Mouse (Mus musculus) right cerebral cortex, postnatal 36 days (tissue): ENCODE results near the gene C1ra.
"Not testable (repeated sequence)": the region's sequence is repeated elsewhere in the genome, so short reads cannot be mapped to it uniquely, and the experiment has no call there.

Experiments used
- DNase-seq, 2 experiments: peaks; one replicate each; pipeline ENCODE4 v3.0.0; 2022; ENCODE audit warnings: low spot score in 2 of 2, mixed read lengths in 1 of 2

Gene C1ra

GRCm38 (mm10) chr6:124485414-124486144 lies 26.6 kb upstream of the C1ra start:
- DNase-seq = no peak

GRCm38 (mm10) chr6:124487509-124487908 lies 24.7 kb upstream of the C1ra start:
- no peak for DNase-seq

GRCm38 (mm10) chr6:124488952-124489351 lies 23.3 kb upstream of the C1ra start:
- no peak for DNase-seq

- no peak for DNase-seq
These were observed 20.8 kb upstream of the C1ra start for GRCm38 (mm10) chr6:124491427-124491826.

GRCm38 (mm10) chr6:124492842-124493561 lies 19.2 kb upstream of the C1ra start, which contains the start of gene C1rl:
TSS of gene C1rl (plus strand) at chr6:124493113.
- DNase-seq = peak; percentile 29 to 37

- DNase-seq = no peak
These were observed 18.3 kb upstream of the C1ra start for GRCm38 (mm10) chr6:124493886-124494285.

- DNase-seq = no peak
These were observed 16.2 kb upstream of the C1ra start for GRCm38 (mm10) chr6:124496054-124496453.

GRCm38 (mm10) chr6:124499914-124500566 lies 12.2 kb upstream of the C1ra start:
- no peak for DNase-seq

GRCm38 (mm10) chr6:124501473-124501872 lies 10.7 kb upstream of the C1ra start:
- DNase-seq = no peak

GRCm38 (mm10) chr6:124502021-124502420 lies 10.2 kb upstream of the C1ra start:
- no peak for DNase-seq

- no peak for DNase-seq
These were observed 7.2 kb upstream of the C1ra start for GRCm38 (mm10) chr6:124505028-124505427.

GRCm38 (mm10) chr6:124506991-124507390 lies 5.2 kb upstream of the C1ra start:
- no peak for DNase-seq

- DNase-seq = peak in 1 of 2 experiments; percentile 23
These were observed 3.9 kb upstream of the C1ra start for GRCm38 (mm10) chr6:124508292-124508691.

GRCm38 (mm10) chr6:124509192-124509591 lies 3.0 kb upstream of the C1ra start:
- not testable (repeated sequence) for DNase-seq

GRCm38 (mm10) chr6:124511936-124512335 lies 269 bp upstream of the C1ra start:
- DNase-seq = no peak

GRCm38 (mm10) chr6:124517733-124518132 lies 5.5 kb downstream of the C1ra start:
- DNase-seq = not testable (repeated sequence)

- DNase-seq = peak; percentile 49 to 52
These were observed 9.9 kb downstream of the C1ra start for GRCm38 (mm10) chr6:124522082-124522481.

GRCm38 (mm10) chr6:124527881-124528280 lies 15.7 kb downstream of the C1ra start:
- DNase-seq = no peak

GRCm38 (mm10) chr6:124531077-124531476 lies 18.9 kb downstream of the C1ra start:
- no peak for DNase-seq

GRCm38 (mm10) chr6:124536125-124536829 lies 24.1 kb downstream of the C1ra start:
- not testable (repeated sequence) for DNase-seq

GRCm38 (mm10) chr6:124541176-124541575 lies 29.0 kb downstream of the C1ra start:
- not testable (repeated sequence) for DNase-seq

GRCm38 (mm10) chr6:124542284-124542683 lies 30.1 kb downstream of the C1ra start, which contains the start of gene C1s1:
TSS of gene C1s1 (minus strand) at chr6:124542359.
- DNase-seq = peak in 1 of 2 experiments; percentile 4
